Mouse (Mus musculus): ENCODE measurements at regions not wholly inside any gene's neighbourhood (a gene's known extent, or its start where the extent isn't known, plus 50 kb on each side); places are given as distances from the start of the nearest gene placed in this dataset.

DNA sequence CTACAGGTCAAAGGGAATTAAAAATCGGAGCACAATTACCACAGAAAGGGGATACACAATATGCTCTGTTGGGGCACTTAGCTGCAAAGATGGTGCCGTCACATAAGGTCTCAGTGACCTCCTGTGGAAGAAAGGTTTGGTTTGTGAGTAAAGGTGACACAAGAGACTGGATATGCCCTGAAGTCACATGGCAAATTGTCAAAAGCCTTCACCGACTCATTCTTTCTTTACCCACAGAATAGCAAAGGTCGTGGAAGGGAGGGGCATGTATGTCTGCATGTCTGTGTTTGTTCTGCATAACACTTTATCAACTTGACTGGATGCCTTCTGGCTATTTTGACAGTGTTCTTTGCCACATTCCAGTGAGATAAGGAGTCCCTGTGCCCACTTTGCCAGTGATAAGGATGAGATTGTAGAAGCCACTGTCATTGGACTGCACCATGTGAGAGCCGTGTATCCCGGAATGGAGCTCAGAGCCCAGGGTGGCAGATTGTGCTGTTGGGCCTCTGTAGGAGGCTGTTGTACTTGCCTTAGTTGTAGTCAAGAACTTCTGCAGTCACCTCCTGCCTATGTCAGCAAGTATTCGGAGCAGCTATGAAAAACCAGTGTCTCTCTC, 222.0 kb downstream of the Cxcl12 start:
- H3K27me3 ChIP-seq, result no peaks in the 10 kb centered on the region
- ATAC-seq (no peak), DNase-seq (ENCODE audit: low read depth, low spot score) (no peak)
- no peak for TF ChIP-seq CTCF (IDR thresholded peaks at IDR 0.05)
- CTCF ChIA-PET, result interaction anchor here (1.2 kb wide), 1 partner anchor 12 kb away, joined by 4 read pairs; no protein-coding TSS in a partner anchor
- in situ Hi-C loops (cut with MboI; ENCODE audit: low pct_unique_long_range_greater_than_20kb), result no loop called here
- POLR2A ChIA-PET, result no interaction called here

DNA sequence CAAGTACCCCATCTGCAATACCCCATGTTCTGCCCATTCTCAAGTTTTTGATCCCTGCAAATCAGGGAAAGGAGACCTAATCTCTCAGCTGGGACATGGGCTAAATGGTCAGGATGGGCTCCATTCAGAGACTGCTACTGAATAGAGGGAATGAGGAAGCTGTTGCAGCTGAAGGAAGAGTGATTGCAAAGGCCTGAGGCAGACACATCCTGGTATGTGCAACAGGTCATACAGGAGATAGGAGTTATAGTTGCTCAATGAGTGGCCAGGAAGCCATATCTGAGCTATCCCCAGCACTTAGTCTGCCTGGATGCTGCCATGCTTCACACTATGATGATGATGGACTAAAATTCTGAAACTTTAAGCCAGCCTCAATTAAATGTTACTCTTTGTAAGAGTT, 225.1 kb downstream of the Cxcl12 start:
- in situ Hi-C loops (cut with MboI; ENCODE audit: low pct_unique_long_range_greater_than_20kb), result no loop called here
- no peak for ATAC-seq
- CTCF ChIA-PET, result no interaction called here

DNA sequence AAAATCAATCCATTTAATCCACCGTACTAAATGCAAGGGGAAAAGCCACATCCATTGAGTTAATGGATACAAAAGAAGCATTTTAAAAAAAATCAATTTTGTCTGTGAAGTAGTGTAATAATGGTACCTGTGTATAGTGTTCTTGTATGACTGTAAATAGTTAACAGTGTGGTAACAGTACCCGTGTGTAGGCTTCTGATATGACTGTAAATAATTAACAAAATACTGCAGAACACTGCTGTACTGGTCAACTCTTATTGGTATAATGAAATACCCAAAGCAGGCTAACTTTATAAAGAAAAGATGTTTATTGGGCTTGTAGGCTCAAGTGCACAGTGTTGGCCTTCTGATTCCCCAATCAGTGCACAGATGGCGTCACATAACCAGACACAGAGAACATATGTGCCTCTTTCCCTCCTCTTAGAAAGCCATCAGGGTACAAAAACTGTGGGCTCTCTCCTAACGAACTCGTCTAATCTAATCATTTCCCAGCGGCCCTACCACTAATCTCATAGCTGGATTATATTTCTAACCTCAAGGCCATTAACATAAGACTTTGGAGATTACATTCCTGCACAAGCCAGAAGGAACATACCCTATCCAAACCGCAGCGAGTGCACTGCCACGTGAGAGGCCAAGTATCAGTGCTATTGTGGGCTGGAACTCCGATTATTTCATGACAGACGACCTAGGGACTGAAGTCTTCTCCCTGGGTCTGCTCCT, 237.4 kb downstream of the Cxcl12 start:
- no peak for ATAC-seq
- TF ChIP-seq CTCF (IDR thresholded peaks at IDR 0.05), result no peak
- CTCF ChIA-PET, result no interaction called here
- POLR2A ChIA-PET, result no interaction called here
- in situ Hi-C loops (cut with MboI; ENCODE audit: low pct_unique_long_range_greater_than_20kb), result no loop called here
- no peaks in the 10 kb centered on the region for H3K27me3 ChIP-seq
- DNase-seq (ENCODE audit: low read depth, low spot score), result no peak

More for the DNA sequence above, 225.1 kb downstream of the Cxcl12 start:
- TF ChIP-seq CTCF (IDR thresholded peaks at IDR 0.05), result no peak
- DNase-seq (ENCODE audit: low read depth, low spot score), result no peak
- POLR2A ChIA-PET, result interaction anchor here (0.6 kb wide), 1 partner anchor 11 kb away, joined by 3 read pairs; no protein-coding TSS in a partner anchor
- no peaks in the 10 kb centered on the region for H3K27me3 ChIP-seq

DNA sequence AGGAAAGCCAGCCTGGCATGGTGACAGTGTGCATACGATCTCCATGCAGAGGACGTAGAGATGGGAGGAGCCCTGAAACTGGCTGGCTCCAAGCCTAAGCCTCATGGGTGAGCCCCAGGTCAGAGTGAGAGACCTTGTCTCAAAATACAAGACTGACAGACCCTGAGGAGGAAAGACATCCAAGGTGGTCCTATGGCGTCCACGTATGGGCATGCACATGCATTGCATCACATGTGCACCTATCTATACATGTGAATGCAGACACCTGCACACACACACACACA, 237.9 kb downstream of the Cxcl12 start:
- no peaks in the 10 kb centered on the region for H3K27me3 ChIP-seq
- DNase-seq (ENCODE audit: low read depth, low spot score) (no peak), ATAC-seq (no peak)
- in situ Hi-C loops (cut with MboI; ENCODE audit: low pct_unique_long_range_greater_than_20kb), result no loop called here
- CTCF ChIA-PET, result no interaction called here
- POLR2A ChIA-PET, result no interaction called here
- no peak for TF ChIP-seq CTCF (IDR thresholded peaks at IDR 0.05)

DNA sequence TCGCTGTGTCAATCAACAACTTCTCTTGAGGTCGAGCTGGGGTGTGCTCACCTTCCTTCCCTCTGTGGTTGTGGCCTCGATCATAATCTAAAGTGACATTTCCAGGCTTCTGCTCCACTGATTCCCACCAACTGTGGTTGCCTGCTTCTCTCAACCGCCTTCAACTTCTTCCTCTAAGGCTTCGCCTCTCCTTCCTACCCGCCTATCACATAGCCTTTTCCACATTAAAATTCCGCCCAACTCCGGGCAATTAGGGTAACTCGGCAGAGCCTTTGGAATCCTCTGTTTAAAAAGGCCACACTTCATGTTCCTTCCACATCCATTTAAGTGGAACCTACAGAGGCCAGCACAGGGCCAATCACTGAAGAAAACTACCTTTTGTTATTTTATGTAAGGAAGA, 238.4 kb downstream of the Cxcl12 start:
- TF ChIP-seq CTCF (IDR thresholded peaks at IDR 0.05), result no peak
- in situ Hi-C loops (cut with MboI; ENCODE audit: low pct_unique_long_range_greater_than_20kb), result no loop called here
- no peaks in the 10 kb centered on the region for H3K27me3 ChIP-seq
- POLR2A ChIA-PET, result no interaction called here
- CTCF ChIA-PET, result no interaction called here
- no peak for ATAC-seq
- no peak for DNase-seq (ENCODE audit: low read depth, low spot score)

DNA sequence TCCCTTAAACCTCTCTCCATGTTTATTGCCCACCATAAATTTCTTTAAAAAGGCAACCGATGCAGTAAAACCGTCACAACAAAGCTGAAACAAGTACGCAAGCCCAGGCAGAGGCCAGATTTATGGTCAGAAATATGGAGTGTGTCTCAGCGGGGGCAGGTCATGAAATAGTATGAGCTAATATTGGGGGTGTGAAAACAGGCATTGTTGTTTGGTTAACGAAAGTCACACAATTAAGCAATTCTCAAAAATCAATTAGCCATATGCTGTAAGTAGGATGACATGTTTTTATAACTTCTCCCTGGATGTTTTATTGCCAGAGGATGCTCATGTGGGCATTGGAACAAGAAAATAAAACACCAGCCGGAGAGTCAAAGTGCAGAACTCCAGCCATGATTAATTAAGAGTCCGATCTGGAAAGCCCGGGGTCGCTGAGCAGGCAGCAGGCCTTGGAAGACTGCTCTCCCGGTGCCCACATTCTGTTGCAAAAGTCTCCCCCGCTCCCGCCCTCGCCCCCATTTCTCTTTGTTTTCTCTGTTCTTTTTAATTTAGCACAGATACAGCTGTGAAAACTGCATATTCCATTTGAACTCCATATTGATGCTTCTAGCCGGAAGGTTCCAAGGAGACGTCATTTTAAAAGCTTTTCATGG, 239.0 kb downstream of the Cxcl12 start:
- ChIA-PET POLR2A (no interaction called here), CTCF (no interaction called here)
- in situ Hi-C loops (cut with MboI; ENCODE audit: low pct_unique_long_range_greater_than_20kb), result no loop called here
- no peaks in the 10 kb centered on the region for H3K27me3 ChIP-seq
- no peak for DNase-seq (ENCODE audit: low read depth, low spot score)
- TF ChIP-seq CTCF (IDR thresholded peaks at IDR 0.05), result no peak
- ATAC-seq, result no peak

DNA sequence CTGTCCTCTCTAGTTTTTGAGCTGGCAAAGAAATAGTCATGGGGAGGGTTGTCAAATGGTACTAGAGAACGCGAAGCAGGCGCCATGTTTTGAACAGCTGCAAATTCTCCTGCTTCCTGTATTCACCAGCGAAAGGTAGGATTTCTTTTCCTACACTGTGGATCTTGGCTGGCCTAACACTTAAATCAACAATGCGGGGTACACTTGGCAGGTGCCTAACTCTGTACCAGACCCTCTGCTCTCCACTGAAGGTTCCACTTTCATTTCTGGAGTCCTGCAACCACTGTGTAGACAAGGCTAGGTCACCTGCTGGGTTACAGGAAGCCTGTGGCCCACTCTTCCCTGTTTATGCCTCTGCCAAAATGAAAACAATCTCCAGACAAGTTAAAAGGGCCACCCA, 239.6 kb downstream of the Cxcl12 start:
- CTCF ChIA-PET, result interaction anchor here (0.9 kb wide), 1 partner anchor 17 kb away, joined by 3 read pairs; no protein-coding TSS in a partner anchor
- TF ChIP-seq CTCF (IDR thresholded peaks at IDR 0.05), result no peak
- POLR2A ChIA-PET, result no interaction called here
- in situ Hi-C loops (cut with MboI; ENCODE audit: low pct_unique_long_range_greater_than_20kb), result no loop called here
- H3K27me3 ChIP-seq, result no peaks in the 10 kb centered on the region
- no peak for DNase-seq (ENCODE audit: low read depth, low spot score)
- ATAC-seq, result no peak

DNA sequence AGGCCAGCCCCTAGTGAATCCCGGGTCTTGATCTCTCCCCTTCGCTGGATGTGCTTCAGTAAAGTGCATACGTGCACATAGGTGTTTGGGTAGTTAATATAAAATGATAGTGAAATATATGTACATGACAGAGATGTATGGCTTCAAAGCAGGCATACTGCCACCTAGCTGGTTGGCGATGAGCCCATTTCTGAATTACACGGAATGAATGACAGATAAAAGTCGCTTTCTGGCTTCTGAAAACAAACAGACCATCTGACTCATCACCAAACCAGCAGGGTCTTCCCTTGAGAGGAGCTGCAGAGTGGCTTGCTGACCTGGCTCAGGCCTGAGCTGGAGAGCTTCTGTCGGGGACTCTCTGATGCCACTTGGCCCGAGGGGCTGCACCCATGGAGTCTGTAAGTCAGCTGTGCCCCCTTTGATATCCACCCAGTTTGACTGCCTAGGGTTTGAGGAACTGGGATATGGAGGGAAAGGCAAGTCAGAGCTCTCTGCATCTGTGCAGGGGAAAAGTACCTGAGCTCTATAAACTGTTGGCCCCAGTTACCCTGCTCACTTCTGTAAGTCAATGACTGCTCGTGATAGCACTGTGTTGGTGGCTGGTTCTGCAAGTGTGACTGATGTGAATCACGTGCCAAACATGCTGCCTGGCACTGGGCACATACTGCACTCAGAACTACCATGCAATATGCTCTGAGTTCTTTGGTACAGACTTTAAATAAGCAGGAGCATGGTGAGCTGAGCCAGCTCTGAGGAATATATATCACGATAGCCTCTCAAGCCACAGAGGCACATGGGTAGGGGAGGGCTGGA, 240.8 kb downstream of the Cxcl12 start:
- ChIA-PET CTCF (no interaction called here), POLR2A (no interaction called here)
- in situ Hi-C loops (cut with MboI; ENCODE audit: low pct_unique_long_range_greater_than_20kb), result no loop called here
- H3K27me3 ChIP-seq, result no peaks in the 10 kb centered on the region
- no peak for ATAC-seq
- no peak for TF ChIP-seq CTCF (IDR thresholded peaks at IDR 0.05)
- no peak for DNase-seq (ENCODE audit: low read depth, low spot score)

DNA sequence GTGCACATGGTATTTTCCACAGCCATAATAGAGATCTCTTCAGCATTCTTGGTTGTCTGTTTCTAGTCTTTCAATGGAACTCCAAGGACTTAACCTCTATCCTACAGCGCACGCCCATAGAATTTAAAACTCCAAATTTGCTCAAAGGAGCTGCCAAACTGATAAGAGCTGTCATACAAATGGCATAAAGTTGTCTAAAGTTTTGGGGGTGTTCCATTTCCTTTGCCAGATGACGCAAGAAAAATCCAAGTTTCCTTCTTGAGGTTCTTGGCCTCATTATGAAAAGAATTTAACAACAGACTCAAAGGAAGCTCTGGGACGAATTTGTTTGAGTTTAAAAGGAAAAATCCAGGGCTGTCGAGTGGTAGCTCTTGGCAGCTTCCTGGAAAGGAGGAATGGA, 246.6 kb downstream of the Cxcl12 start:
- no peaks in the 10 kb centered on the region for H3K27me3 ChIP-seq
- TF ChIP-seq CTCF (IDR thresholded peaks at IDR 0.05), result no peak
- no peak for DNase-seq (ENCODE audit: low read depth, low spot score)
- ATAC-seq, result no peak
- ChIA-PET CTCF (no interaction called here), POLR2A (interaction anchor here (0.6 kb wide), 1 partner anchor 57 kb away, joined by 4 read pairs; no protein-coding TSS in a partner anchor)
- in situ Hi-C loops (cut with MboI; ENCODE audit: low pct_unique_long_range_greater_than_20kb), result no loop called here

DNA sequence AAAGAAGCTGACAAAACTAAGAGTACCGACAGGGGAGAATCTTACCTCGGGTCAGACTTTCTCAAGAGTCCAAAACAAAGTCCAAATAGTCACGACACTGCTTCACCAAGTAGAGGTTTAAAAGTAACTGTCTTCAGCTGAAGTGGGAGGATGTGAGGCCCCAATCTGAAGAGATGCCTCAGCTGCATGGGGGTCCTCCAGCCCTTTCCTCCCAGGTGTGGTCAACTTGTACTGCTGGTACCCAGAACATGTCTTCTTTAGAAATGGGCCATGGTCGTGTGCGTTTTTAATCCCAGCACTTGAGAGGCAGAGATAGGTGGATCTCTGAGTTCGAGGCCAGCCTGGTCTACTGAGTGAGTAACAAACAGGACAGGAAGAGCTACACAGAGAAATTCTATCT, 247.6 kb downstream of the Cxcl12 start:
- in situ Hi-C loops (cut with MboI; ENCODE audit: low pct_unique_long_range_greater_than_20kb), result no loop called here
- POLR2A ChIA-PET, result no interaction called here
- no peaks in the 10 kb centered on the region for H3K27me3 ChIP-seq
- no peak for DNase-seq (ENCODE audit: low read depth, low spot score)
- CTCF ChIA-PET, result no interaction called here
- ATAC-seq, result no peak
- TF ChIP-seq CTCF (IDR thresholded peaks at IDR 0.05), result no peak

DNA sequence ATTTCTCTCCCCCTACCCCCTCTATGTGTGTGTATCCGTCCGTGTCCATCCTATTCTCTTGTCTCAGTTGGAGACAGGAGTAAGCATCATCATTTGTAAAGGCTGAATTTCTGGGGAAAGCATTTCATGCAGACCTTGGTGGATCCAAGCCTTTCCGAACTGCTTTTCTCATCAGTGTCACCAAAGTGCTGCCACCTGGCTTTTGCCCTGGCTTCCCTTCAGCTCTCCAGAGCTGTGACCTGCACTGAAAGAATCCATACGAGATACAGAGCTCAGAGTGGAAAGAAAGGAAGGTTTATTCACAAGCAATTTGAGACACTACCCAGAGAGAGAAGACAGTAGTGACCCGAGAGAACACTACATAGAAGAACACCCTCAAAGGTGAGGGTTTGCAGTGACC, 248.1 kb downstream of the Cxcl12 start:
- TF ChIP-seq CTCF (IDR thresholded peaks at IDR 0.05), result no peak
- no peaks in the 10 kb centered on the region for H3K27me3 ChIP-seq
- CTCF ChIA-PET, result no interaction called here
- POLR2A ChIA-PET, result no interaction called here
- in situ Hi-C loops (cut with MboI; ENCODE audit: low pct_unique_long_range_greater_than_20kb), result no loop called here
- ATAC-seq, result no peak
- DNase-seq (ENCODE audit: low read depth, low spot score), result no peak
